Mouse (Mus musculus) adrenal gland, postnatal 4 days (tissue): Measurements from ENCODE around the gene Kmt5a. TPM values are rescaled to one million over a fixed set of nuclear protein-coding genes. Genes with fewer than 3 reads are reported as not detected.

Source experiments
- DNase-seq, 2 experiments: peaks; one replicate each; pipeline ENCODE4 v3.0.0; 2021 to 2022; ENCODE audit warnings: low spot score in 2 of 2, mixed read lengths in 2 of 2
- microRNA-seq: library from miRNA; unstranded; fragments of <30 nt; microRNA quantifications from one replicate; pipeline ENCODE4 v1.2.0, GENCODE M21; 2021
- total RNA-seq, 2 experiments: library from RNA; stranded (reverse); gene quantifications; 2 replicates each; pipeline ENCODE4 v1.2.3; 2021

The Kmt5a gene
- total RNA-seq, 2 experiments from 2014 or later: 97.9 to 105 TPM

GRCm38 (mm10) chr5:124509742-124510237 lies 70.1 kb downstream of the Kmt5a start:
- DNase-seq: no peak

DNA sequence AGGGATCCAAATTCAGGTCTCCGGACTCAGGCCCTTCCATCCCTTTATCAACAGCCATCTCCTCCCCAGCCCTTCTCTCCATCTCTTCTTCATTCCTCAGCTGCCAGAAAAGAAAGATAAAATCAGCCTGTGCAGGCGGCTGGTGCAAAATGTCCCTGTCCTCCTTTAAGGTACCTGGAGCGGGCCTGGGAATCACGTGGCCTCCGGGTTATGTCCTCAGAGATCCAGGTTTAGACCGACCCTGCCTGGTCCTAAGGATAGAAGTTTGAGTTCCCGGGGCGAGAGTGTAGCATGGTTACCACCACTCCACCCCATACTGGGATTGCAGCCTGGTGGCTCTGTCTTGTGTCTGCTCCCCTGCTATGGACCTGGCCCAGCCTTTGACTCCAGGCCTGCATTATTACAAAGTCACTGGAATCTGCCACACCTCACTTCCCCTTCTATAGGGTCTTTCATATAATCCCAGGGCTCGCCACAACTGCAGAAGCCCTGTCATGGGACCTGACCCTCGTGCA lies 70.9 kb downstream of the Kmt5a start:
- no peak for DNase-seq

Small RNA genes within 50 kb of the gene (microRNA-seq; reads per million reads assigned to microRNA genes)
- gene Gm27486: 1.1 reads per million

Other genes starting within 250 kb of the Kmt5a start
- 10 to 100 TPM; 51.2 to 56.3 TPM for gene Pitpnm2, start 190.2 kb upstream of the Kmt5a start, total RNA-seq
- gene Mphosph9, start 112.0 kb upstream of the Kmt5a start, total RNA-seq: 10 to 100 TPM; 10.4 to 11.7 TPM
- 10 to 100 TPM; 12.0 to 12.6 TPM for gene 2810006K23Rik, start 111.8 kb upstream of the Kmt5a start, total RNA-seq
- 100 to 1,000 TPM; 191 to 204 TPM for gene Cdk2ap1, start 76.8 kb upstream of the Kmt5a start, total RNA-seq
- 100 to 1,000 TPM in 1 of 2 experiments, 10 to 100 TPM in 1; 90.4 to 102 TPM for gene Sbno1, start 13.9 kb upstream of the Kmt5a start, total RNA-seq
- gene Rilpl2, start 38.4 kb downstream of the Kmt5a start, total RNA-seq: 10 to 100 TPM; 27.3 to 31.4 TPM
- gene Snrnp35, start 43.2 kb downstream of the Kmt5a start, total RNA-seq: 10 to 100 TPM; 17.6 to 22.7 TPM
- 10 to 100 TPM; 23.0 TPM for gene Rilpl1, start 91.5 kb downstream of the Kmt5a start, total RNA-seq
- 100 to 1,000 TPM; 199 to 213 TPM for gene Tmed2, start 100.8 kb downstream of the Kmt5a start, total RNA-seq
- gene Ddx55, start 112.9 kb downstream of the Kmt5a start, total RNA-seq: 10 to 100 TPM; 16.1 to 16.8 TPM
- gene Eif2b1, start 139.2 kb downstream of the Kmt5a start, total RNA-seq: 10 to 100 TPM; 54.2 to 58.5 TPM
- 10 to 100 TPM; 43.2 to 45.5 TPM for gene Gtf2h3, start 139.2 kb downstream of the Kmt5a start, total RNA-seq
- 10 to 100 TPM; 48.8 to 49.0 TPM for gene Atp6v0a2, start 188.6 kb downstream of the Kmt5a start, total RNA-seq